Mouse (Mus musculus) stomach, embryonic 14.5 days (tissue): ENCODE measurements around the gene Dmrt2. TPM values are rescaled to one million over a fixed set of nuclear protein-coding genes. Genes with fewer than 3 reads are reported as not detected.

Experiments used
- ATAC-seq: fragments of 200-750 bp; cut with Nextera tagmentation; 2 replicates; pipeline ENCODE4 v1.8.0; 2017; ENCODE audit warnings: low read depth, moderate TSS enrichment; ENCODE audit not compliant: insufficient number of reproducible peaks, insufficient read depth, low FRiP score
- H3K27ac ChIP-seq: fragments of 300-500 bp; sonication (generic); 2 replicates; pipeline ENCODE4 v1.5.1; 2014; ENCODE audit warnings: mild to moderate bottlenecking, low read length, moderate library complexity, mixed read lengths
- H3K27me3 ChIP-seq: fragments of 300-500 bp; sonication (generic); 2 replicates; pipeline ENCODE4 v1.6.1; 2014; ENCODE audit warnings: low read length, control low read depth, mixed read lengths; ENCODE audit not compliant: control insufficient read depth, insufficient read depth
- H3K36me3 ChIP-seq: fragments of 300-500 bp; sonication (generic); 2 replicates; pipeline ENCODE4 v1.6.1; 2014; ENCODE audit warnings: mild to moderate bottlenecking, control low read depth, low read length, moderate library complexity, mixed read lengths; ENCODE audit not compliant: control insufficient read depth, insufficient read depth
- H3K4me1 ChIP-seq: fragments of 300-500 bp; sonication (generic); 2 replicates; pipeline ENCODE4 v1.6.1; 2014; ENCODE audit warnings: low read length, control low read depth, mixed read lengths; ENCODE audit not compliant: control insufficient read depth, insufficient read depth
- H3K4me2 ChIP-seq: fragments of 300-500 bp; sonication (generic); replicated peaks from 2 replicates; pipeline ENCODE4 v1.6.1; 2014; ENCODE audit warnings: low read depth, low read length, control low read depth
- H3K4me3 ChIP-seq: fragments of 300-500 bp; sonication (generic); 2 replicates; pipeline ENCODE4 v1.5.1; 2014; ENCODE audit warnings: low read depth, low read length, control low read depth
- H3K9ac ChIP-seq: fragments of 300-500 bp; sonication (generic); replicated peaks from 2 replicates; pipeline ENCODE4 v1.6.1; 2014; ENCODE audit warnings: low read depth, mild to moderate bottlenecking, control low read depth, low read length, moderate library complexity, mixed read lengths
- H3K9me3 ChIP-seq: fragments of 300-500 bp; sonication (generic); 2 replicates; pipeline ENCODE4 v1.6.1; 2016; ENCODE audit warnings: low read depth, low read length, control low read depth; ENCODE audit not compliant: control insufficient read depth
- WGBS: fragments of 180-500 bp; shearing (Covaris S2); extraction: QIAGEN DNeasy Blood & Tissue Kit; methylation state at CpG from one replicate; pipeline ENCODE4 v1.1.7; 2014; 5-methylcytosine and 5-hydroxymethylcytosine counted together
- polyA plus RNA-seq: library from polyadenylated mRNA; unstranded; fragments of >200 nt; fragmentation: Nextera tagmentation; extraction: Ambion mirVana; gene quantifications from 2 replicates; pipeline ENCODE4 v1.2.1, GENCODE M21; 2014

Gene Dmrt2
- polyA plus RNA-seq, 1 experiment from 2014 or later = 2.1 TPM

GRCm38 (mm10) chr19:25673224-25674055 lies 1.2 kb downstream of the Dmrt2 start:
- Histone ChIP-seq H3K27me3 (peaks cover 60% of the 10 kb centered on the region), H3K9me3 (no peaks in the 10 kb centered on the region), H3K4me3 (peak overlapping the region; percentile 26), H3K27ac (no peak overlapping the region), H3K4me2 (peak overlapping the region; percentile 68), H3K4me1 (0 out of 2 replicates have a peak, but pooled peaks cover 4% of the 10 kb centered on the region), H3K9ac (0 out of 2 replicates have a peak overlapping the region, but pooled peaks have one; percentile 10), H3K36me3 (no peaks in the 10 kb centered on the region)
- 0 out of 2 replicates have a peak, but pooled peaks have one; percentile 21 for ATAC-seq
- WGBS = 1% methylated on average over 65 of the region's 66 CpGs

DNA sequence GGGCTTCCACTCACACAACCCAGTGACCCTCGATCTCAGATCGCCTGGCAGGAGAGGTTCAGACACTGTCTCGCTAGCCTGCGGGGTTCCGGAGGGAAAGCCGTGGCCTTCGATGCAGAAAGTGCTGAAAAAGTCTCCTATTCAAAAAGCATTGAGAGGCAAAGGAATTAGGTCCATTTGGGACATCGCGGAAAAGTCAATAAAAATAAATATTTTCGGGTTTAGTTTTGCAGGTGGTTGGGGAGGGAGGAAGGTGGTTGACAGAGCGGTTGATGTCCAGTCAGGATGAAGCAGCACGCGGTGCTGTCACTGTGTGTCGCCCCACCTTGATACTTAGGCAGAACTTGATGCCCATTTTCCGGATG lies 1.8 kb downstream of the Dmrt2 start:
- Histone ChIP-seq H3K27ac (no peak overlapping the region), H3K9me3 (no peaks in the 10 kb centered on the region), H3K9ac (no peak overlapping the region), H3K4me3 (peak overlapping the region; percentile 26), H3K27me3 (peaks cover 57% of the 10 kb centered on the region), H3K4me2 (peak overlapping the region; percentile 68), H3K36me3 (no peaks in the 10 kb centered on the region), H3K4me1 (0 out of 2 replicates have a peak, but pooled peaks cover 4% of the 10 kb centered on the region)
- ATAC-seq = no peak
- 1% methylated on average over 15 of the region's 15 CpGs for WGBS

DNA sequence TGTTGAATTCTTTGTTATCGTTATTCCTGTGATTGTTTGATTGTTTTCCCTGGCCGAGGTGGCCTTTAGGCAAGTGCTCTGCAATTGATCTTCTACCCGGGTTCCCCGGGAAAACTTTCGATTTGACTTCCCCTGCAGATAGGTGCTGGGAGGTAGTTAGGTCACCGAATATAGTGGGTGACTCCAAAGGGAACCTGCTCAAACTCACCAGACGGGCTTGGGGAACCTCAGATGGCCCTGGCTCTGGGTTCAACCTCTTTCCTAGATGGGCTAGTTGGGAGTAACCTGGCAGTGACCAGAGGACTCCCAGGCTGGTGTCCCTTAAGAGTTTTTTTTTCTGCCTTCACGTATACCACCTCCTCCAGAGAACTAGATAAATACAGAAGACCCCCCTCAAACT lies 2.5 kb downstream of the Dmrt2 start:
- H3K4me2 ChIP-seq = no peak overlapping the region
- H3K4me3 ChIP-seq = no peak overlapping the region
- H3K9me3 ChIP-seq = no peaks in the 10 kb centered on the region
- H3K9ac ChIP-seq = no peak overlapping the region
- ATAC-seq = no peak
- H3K36me3 ChIP-seq = no peaks in the 10 kb centered on the region
- WGBS = 2% methylated on average over 8 of the region's 8 CpGs
- H3K4me1 ChIP-seq = 0 out of 2 replicates have a peak, but pooled peaks cover 4% of the 10 kb centered on the region
- no peak overlapping the region for H3K27ac ChIP-seq
- H3K27me3 ChIP-seq = peaks cover 50% of the 10 kb centered on the region

GRCm38 (mm10) chr19:25675866-25676440 lies 3.7 kb downstream of the Dmrt2 start:
- 20% methylated on average over 9 of the region's 9 CpGs for WGBS
- Histone ChIP-seq H3K4me1 (0 out of 2 replicates have a peak, but pooled peaks cover 4% of the 10 kb centered on the region), H3K4me2 (no peak overlapping the region), H3K27ac (no peak overlapping the region), H3K9ac (no peak overlapping the region), H3K4me3 (no peak overlapping the region), H3K36me3 (no peaks in the 10 kb centered on the region), H3K27me3 (peaks cover 38% of the 10 kb centered on the region), H3K9me3 (no peaks in the 10 kb centered on the region)
- ATAC-seq = no peak

DNA sequence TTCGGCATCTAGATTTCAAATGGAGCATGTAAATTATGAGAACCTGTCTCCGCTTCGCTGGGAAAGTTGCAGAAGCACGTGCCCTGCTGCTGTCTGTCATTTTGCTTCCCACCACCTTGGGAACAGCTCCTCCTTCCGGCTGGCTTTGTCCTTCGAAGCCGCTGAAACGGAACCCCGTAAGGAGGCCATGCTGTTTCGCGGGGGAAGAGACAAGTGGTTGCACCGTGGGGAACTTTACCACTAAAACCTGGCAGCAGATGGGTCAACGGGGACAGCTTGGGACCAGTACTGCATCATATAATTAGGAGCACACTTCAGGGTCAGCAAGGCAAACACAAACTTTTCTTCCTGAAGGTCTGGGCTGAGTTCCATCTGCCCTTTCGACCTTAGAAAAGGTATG lies 26.6 kb downstream of the Dmrt2 start:
- no peak overlapping the region for H3K9ac ChIP-seq
- H3K4me1 ChIP-seq = no peaks in the 10 kb centered on the region
- ATAC-seq = no peak
- H3K27ac ChIP-seq = no peak overlapping the region
- no peak overlapping the region for H3K4me2 ChIP-seq
- WGBS = 74% methylated on average over 14 of the region's 14 CpGs
- H3K9me3 ChIP-seq = no peaks in the 10 kb centered on the region
- H3K27me3 ChIP-seq = no peaks in the 10 kb centered on the region
- no peak overlapping the region for H3K4me3 ChIP-seq
- no peaks in the 10 kb centered on the region for H3K36me3 ChIP-seq

DNA sequence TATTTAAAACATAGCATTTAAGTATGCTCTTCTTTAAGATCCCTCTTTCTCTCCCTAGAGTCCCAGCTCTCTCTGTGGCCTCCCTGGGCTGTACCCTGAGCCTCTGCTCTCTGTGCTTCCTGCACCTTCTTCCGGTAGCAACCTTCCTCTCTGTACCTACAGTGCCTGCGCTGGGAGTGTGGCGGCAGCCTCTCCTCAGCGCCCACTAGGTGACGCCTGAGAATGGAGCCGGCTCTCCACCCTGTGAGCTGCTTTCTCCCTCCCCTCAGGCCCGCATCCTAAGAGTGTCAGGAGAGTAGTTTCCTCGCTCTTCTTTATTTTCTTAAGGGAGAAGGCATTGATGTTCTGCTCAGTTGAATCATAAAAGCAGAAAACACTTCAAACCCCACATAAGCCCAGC lies 41.2 kb downstream of the Dmrt2 start:
- H3K4me3 ChIP-seq = no peak overlapping the region
- WGBS = 11% methylated on average over 8 of the region's 8 CpGs
- peak; percentile 72; the same call in 1 of the 2 replicates for ATAC-seq

DNA sequence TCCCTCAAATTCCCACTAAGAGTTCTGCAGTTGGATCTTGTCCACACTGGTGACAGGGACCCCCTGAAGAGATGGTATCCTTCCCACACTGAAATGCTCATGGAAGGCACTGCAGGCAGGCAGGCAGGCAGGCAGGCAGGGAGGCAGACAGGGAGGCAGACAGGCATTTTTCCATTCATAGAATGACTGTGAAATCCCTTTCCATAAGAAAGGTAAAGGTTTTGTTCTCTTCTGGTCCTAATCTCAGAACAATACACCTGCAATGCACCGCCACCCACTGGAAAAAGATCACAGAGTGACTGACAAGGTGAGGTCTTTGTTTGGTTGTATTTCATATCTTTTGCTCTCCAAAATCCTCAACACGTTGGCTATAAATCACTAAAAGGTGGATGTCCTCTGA lies 42.7 kb downstream of the Dmrt2 start:
- no peaks in the 10 kb centered on the region for H3K4me1 ChIP-seq
- H3K9me3 ChIP-seq = no peaks in the 10 kb centered on the region
- ATAC-seq = no peak
- WGBS = 56% methylated on average over 2 of the region's 2 CpGs
- H3K9ac ChIP-seq = no peak overlapping the region
- H3K4me3 ChIP-seq = no peak overlapping the region
- H3K4me2 ChIP-seq = no peak overlapping the region
- H3K27ac ChIP-seq = no peak overlapping the region
- no peaks in the 10 kb centered on the region for H3K36me3 ChIP-seq
- no peaks in the 10 kb centered on the region for H3K27me3 ChIP-seq

More for the DNA sequence above, 41.2 kb downstream of the Dmrt2 start:
- H3K4me1 ChIP-seq = no peaks in the 10 kb centered on the region
- H3K9ac ChIP-seq = no peak overlapping the region
- H3K27me3 ChIP-seq = no peaks in the 10 kb centered on the region
- H3K27ac ChIP-seq = no peak overlapping the region
- no peak overlapping the region for H3K4me2 ChIP-seq
- H3K9me3 ChIP-seq = no peaks in the 10 kb centered on the region
- H3K36me3 ChIP-seq = no peaks in the 10 kb centered on the region

GRCm38 (mm10) chr19:25722616-25723015 lies 50.4 kb downstream of the Dmrt2 start:
- no peaks in the 10 kb centered on the region for H3K9me3 ChIP-seq
- H3K4me1 ChIP-seq = no peaks in the 10 kb centered on the region
- no peak overlapping the region for H3K9ac ChIP-seq
- no peaks in the 10 kb centered on the region for H3K27me3 ChIP-seq
- no peak overlapping the region for H3K4me3 ChIP-seq
- H3K27ac ChIP-seq = no peak overlapping the region
- no peak overlapping the region for H3K4me2 ChIP-seq
- ATAC-seq = no peak
- H3K36me3 ChIP-seq = no peaks in the 10 kb centered on the region
- WGBS = 52% methylated on average over 5 of the region's 5 CpGs
